Mouse (Mus musculus): ENCODE measurements around the gene Paxip1.
A peak's percentile ranks its signal among the peaks of the same experiment; 100 is the strongest.

The Paxip1 gene

DNA sequence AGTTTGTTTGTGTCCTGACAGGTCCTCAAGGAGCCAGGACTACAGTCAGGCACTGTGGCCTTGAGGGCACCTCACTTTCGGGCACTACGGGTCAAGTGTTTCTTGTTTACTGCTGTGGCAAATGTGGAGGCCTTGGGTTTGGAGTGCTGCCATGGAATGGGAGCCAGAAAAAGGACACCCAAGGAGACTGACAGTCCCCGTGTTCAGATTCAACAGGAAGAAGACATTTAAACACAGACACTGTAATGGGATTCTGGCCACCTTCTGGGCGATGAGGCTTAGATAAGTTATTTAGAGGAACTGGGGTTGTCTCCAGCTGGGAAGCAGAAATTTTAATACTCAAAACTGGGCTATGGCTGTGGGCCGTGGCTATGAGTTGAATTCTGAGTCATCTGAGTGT, 60.8 kb downstream of the Paxip1 start:
- DNase-seq (ENCODE audit: low spot score in 2 of 2) = peak; percentile 51 to 60

DNA sequence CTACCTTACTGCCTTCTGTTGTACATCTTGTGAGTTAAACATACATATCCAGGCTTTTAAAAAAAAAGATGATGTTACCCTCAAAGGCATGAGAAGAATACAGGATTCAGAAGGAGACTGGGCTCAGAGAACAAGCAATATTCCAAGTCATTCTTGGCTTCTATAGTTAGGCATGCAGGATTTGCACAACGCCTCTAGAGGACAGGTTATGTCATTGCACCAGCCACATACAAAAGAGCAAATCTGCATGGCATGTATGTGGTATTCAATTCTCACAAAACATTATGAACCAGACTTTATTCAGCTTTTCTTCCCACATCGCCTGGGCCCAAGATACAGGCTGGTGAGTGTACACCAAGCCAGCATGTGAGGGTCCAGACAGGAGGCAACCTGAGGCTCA, 67.0 kb downstream of the Paxip1 start:
- no peak for DNase-seq (ENCODE audit: low spot score in 2 of 2)

DNA sequence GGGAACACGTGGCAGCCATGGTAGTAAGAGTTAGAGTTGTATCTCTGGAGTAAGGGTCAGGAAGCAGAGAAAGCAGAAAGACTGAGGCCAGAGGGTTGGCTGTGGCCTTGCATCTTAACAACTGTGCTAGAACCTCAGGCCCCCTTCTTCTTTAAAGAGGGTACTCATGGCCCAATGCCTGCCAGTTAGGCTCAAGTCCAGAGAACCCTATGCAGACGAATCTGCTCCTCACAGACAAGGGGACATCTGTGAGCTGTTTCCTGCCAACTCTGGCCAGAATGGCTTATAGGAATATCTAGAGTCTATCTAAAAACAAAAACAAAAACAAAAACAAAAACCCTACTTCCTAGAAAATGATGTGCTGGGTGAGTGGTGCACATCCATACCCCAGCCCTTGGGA, 72.2 kb downstream of the Paxip1 start:
- no peak for DNase-seq (ENCODE audit: low spot score in 2 of 2)

DNA sequence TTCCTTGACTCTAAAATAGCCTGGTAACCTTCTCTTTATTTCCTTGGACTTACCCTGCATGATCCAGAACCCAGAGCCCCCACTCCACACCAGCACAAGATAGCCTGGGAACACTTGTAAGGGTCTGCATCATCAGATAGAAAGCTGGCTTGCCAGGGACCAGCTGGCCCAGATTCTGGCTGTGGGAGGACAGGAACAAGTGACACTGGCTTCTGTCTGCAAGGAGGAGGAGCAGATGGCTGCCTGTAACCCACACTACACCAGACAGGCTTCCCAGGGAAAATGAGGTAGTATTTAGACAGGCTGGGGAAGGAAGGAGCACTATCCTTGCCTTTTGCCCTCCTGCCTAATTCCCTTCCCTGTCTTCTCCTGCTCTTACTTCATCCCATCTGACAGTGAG, 74.2 kb downstream of the Paxip1 start:
- peak; percentile 60 to 72 for DNase-seq (ENCODE audit: low spot score in 2 of 2)

DNA sequence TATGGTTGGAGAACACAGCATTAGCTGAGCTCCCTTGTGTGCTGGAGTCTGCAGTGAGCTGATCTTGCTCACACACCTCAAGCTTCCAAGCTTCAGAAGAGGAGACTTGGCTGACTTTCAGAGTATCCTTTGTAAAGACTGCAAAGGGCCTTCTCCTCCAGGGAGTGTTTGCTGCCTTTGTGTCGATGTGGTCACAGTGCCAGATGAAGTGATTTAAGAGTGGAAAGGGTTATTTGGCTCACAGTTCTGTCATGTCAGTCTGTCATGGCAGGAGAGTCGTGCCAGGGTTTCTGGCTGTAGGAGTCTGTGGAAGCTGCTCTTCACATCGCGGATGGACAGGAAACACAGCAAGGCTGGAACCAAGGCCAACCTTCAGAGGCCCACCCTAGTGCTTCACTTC, 75.5 kb downstream of the Paxip1 start:
- no peak for DNase-seq (ENCODE audit: low spot score in 2 of 2)

DNA sequence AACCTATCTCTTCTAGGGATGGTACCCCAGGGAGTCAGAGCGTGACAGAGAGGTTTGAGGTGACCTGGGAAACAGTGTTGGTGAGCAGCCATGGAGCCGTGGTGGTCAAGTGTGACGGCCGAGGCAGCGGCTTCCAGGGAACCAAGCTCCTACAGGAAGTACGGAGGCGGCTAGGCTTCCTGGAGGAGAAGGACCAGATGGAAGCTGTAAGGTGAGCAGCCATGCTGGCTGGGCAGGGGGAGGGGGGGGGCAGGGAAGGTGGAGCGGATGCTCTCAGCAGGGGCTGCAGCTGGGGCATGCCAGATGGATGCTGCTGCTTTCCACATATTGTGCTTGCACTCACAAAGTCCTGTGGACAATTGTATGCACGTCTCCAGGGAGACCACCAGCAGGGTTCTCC, 77.1 kb downstream of the Paxip1 start:
- no peak for DNase-seq (ENCODE audit: low spot score in 2 of 2)

DNA sequence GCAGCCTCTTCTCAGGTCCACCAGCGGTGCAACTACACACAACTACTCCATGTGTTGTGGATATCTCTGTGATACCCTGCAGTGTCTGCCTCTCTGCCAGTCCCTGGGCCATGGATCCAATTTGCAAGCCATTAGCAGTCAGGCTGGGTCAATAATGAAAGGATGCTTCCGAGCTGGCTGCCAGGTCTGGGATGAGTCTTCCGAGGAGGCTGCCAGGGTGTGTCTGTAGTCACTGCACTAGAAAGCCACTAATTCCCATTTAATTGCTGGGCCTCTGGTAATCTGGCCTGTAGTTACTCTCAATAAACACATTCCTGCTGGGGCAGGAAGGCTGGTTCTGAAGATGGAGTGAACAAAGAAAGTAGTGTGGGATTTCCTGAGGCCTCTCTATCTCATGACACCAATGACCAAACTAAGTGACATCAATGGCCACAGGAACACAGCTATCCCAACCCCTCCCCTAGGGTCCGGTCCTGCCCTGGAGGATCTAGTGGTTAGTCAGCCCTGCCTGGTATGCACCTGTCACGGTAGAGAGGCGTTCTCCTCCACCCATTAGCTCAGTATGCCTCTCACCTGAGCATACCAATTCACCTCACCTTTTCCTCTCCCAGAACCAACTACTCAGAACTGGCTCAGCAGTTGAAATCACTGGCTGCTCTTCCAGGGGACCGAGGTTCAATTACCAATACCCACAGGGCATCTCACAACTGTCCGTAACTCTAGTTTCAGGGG, 79.9 kb downstream of the Paxip1 start:
- no peak for DNase-seq (ENCODE audit: low spot score in 2 of 2)

DNA sequence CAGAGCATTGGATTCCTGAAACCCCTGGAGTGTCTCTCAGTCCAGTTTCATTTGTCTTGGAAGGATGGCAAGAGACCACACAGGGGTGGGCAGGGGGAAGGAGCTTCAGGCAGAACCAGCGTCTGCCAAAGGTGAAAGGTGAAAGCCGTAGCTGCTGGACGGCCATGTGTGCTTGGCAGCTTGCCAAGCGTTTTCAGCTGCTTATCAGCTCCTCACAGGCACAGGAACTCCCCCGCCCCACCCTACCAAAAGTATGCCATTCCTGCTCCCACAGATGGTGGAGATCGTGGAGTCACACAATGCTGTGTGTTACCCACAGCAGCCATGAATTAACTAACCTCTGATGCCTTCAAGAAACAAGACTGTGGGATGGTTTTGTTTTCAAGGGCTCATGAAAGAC, 83.3 kb downstream of the Paxip1 start:
- no peak for DNase-seq (ENCODE audit: low spot score in 2 of 2)

DNA sequence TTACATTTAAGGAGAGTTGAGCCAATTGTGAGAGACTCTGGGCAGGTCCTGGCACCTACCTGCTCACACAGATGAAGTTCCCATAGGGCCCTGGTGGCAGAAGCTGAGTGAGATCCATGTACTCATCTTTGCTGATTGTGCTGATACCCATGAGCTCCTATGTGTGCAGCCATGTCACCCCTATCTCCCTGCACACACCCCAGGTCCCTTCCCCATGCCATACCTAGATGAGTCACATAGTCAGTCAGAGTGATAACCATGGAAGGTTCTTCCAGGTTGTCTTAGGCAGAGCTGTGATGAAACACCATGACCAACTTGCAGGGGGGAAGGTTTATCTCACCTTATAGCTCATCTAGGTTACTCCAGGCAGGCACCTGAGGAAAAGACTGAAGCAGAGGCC, 84.2 kb downstream of the Paxip1 start:
- no peak for DNase-seq (ENCODE audit: low spot score in 2 of 2)

DNA sequence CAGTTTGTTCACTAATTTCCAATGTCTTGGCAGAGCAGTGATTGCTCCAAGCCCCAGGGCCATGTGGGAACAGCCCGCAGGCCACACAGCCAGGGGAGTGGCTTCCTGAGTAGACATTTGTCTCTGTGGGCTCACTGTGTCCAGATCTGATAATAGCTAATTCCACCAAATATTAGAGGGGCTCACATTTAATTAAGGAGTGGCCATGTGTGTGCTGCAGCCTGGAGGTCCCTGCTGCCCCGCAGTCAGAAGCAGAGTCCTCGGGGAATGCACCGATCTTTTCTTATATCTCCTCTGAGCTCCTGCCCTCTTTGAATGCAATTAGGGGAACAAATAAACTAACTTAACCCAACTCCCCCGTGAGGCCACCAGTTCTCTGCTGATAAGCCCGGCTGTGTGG, 84.9 kb downstream of the Paxip1 start:
- no peak for DNase-seq (ENCODE audit: low spot score in 2 of 2)

DNA sequence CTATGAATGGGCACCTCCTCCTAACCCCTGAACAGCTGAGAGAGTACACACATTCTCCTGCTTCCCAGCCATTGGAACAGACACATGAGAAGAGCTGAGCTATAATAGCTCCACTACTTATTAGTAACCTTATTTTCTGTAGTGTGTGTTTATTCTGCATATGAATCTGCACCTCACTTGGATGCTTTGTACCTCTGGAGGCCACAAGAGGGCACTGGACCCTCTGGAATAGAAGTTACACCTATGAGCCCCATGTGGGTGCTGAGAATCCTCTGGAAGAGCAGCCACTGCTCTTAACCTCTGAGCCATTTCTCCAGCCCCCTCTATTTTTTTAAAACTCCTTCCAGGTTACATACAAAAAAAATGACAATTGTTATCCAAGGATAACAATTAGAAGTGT, 86.5 kb downstream of the Paxip1 start:
- no peak for DNase-seq (ENCODE audit: low spot score in 2 of 2)

DNA sequence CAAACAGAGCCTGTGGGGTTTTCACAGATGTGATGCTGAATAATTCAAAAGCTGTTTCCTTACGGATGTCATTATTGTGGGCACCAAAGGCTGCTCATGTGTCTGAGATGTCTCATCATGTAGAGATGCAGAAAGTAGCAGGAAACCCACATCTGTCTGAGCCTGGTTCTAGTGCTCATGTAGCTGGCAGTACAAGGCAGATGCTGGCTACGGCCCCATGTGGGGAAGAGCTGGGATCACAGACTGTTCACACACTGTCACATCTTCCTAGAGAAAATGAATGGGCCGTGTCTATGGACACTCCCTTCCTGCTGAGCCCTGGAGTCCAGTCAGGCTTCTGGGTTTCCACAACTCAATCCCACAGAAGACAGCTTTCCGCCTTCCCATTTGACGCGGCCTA, 89.0 kb downstream of the Paxip1 start:
- DNase-seq (ENCODE audit: low spot score in 2 of 2) = no peak
